Mouse (Mus musculus) erythroblast, embryonic 14.5 days (primary cell): ENCODE results near the gene Maml3.

Experiments used
- GATA1 ChIP-seq: IDR thresholded peaks from 2 replicates; pipeline ENCODE4 v1.6.1; 2012; ENCODE audit warnings: low read length, inconsistent platforms, mixed read lengths
- TAL1 ChIP-seq: IDR thresholded peaks from 3 replicates; pipeline ENCODE4 v1.6.1; 2012; ENCODE audit warnings: low read length, inconsistent platforms, mixed read lengths

GRCm38 (mm10) chr3:52061472-52062388 is 43.1 kb downstream of the Maml3 start:
- no peak for TF ChIP-seq TAL1
- no peak for TF ChIP-seq GATA1
